Mouse (Mus musculus) liver, embryonic 14.5 days (tissue): Measurements from ENCODE around the gene Fate1.

Experiments used
- CTCF ChIP-seq: IDR thresholded peaks from 2 replicates; pipeline ENCODE4 v1.5.1; 2016; ENCODE audit warnings: antibody characterized with exemption, low read depth, control low read depth
- EP300 ChIP-seq: IDR thresholded peaks from 2 replicates; pipeline ENCODE4 v1.6.1; 2016; ENCODE audit warnings: antibody characterized with exemption, low read depth

GRCm38 (mm10) chrX:71963275-71963912, 9.4 kb upstream of the Fate1 start:
- TF ChIP-seq CTCF, result no peak
- no peak for TF ChIP-seq EP300
